Mouse (Mus musculus) erythroblast, embryonic 14.5 days (primary cell): ENCODE results near the gene Lpp. TPM values are rescaled to one million over a fixed set of nuclear protein-coding genes. Genes with fewer than 3 reads are reported as not detected.

Experiments
- H3K27me3 ChIP-seq: 2 replicates; pipeline ENCODE4 v1.6.1; 2012; ENCODE audit warnings: inconsistent platforms; ENCODE audit not compliant: control insufficient read depth
- H3K36me3 ChIP-seq: 2 replicates; pipeline ENCODE4 v1.6.1; 2012; ENCODE audit warnings: mild to moderate bottlenecking, inconsistent platforms; ENCODE audit not compliant: control insufficient read depth
- H3K4me1 ChIP-seq: 2 replicates; pipeline ENCODE4 v1.6.1; 2012; ENCODE audit warnings: inconsistent platforms; ENCODE audit not compliant: control insufficient read depth
- H3K4me3 ChIP-seq: replicated peaks from 2 replicates; pipeline ENCODE3; 2012; ENCODE audit warnings: moderate library complexity, mild to moderate bottlenecking, inconsistent platforms
- H3K9me3 ChIP-seq: 2 replicates; pipeline ENCODE4 v1.6.1; 2012; ENCODE audit warnings: low read length, inconsistent platforms, mixed read lengths; ENCODE audit not compliant: control insufficient read depth
- GATA1 ChIP-seq: IDR thresholded peaks from 2 replicates; pipeline ENCODE4 v1.6.1; 2012; ENCODE audit warnings: low read length, inconsistent platforms, mixed read lengths
- TAL1 ChIP-seq: IDR thresholded peaks from 3 replicates; pipeline ENCODE4 v1.6.1; 2012; ENCODE audit warnings: low read length, inconsistent platforms, mixed read lengths
- polyA plus RNA-seq: library from polyadenylated mRNA; stranded (reverse); fragments of >175 nt; gene quantifications from 2 replicates; pipeline ENCODE4 v1.2.3, GENCODE M21; 2012

The Lpp gene
- polyA plus RNA-seq, 1 experiment = not detected

GRCm38 (mm10) chr16:24817381-24817780 is 424.1 kb downstream of the Lpp start:
- Histone ChIP-seq H3K4me3 (no peak overlapping the region), H3K4me1 (no peaks in the 10 kb centered on the region), H3K27me3 (no peaks in the 10 kb centered on the region), H3K36me3 (no peaks in the 10 kb centered on the region), H3K9me3 (no peaks in the 10 kb centered on the region)
- TF ChIP-seq GATA1 = no peak
- TF ChIP-seq TAL1 = no peak

GRCm38 (mm10) chr16:24819127-24819526 is 425.8 kb downstream of the Lpp start:
- Histone ChIP-seq H3K4me3 (no peak overlapping the region), H3K9me3 (no peaks in the 10 kb centered on the region), H3K4me1 (no peaks in the 10 kb centered on the region), H3K36me3 (no peaks in the 10 kb centered on the region), H3K27me3 (no peaks in the 10 kb centered on the region)
- TF ChIP-seq TAL1 (no peak), GATA1 (no peak)

- H3K4me3 ChIP-seq = no peak overlapping the region
- H3K27me3 ChIP-seq = no peaks in the 10 kb centered on the region
- no peaks in the 10 kb centered on the region for H3K4me1 ChIP-seq
- no peaks in the 10 kb centered on the region for H3K9me3 ChIP-seq
- no peak for TF ChIP-seq GATA1
- TF ChIP-seq TAL1 = no peak
- H3K36me3 ChIP-seq = no peaks in the 10 kb centered on the region
Observed at GRCm38 (mm10) chr16:24822182-24822875, 429.0 kb downstream of the Lpp start.

GRCm38 (mm10) chr16:24822918-24823317 is 429.6 kb downstream of the Lpp start:
- H3K9me3 ChIP-seq = no peaks in the 10 kb centered on the region
- no peaks in the 10 kb centered on the region for H3K4me1 ChIP-seq
- H3K27me3 ChIP-seq = no peaks in the 10 kb centered on the region
- no peak for TF ChIP-seq GATA1
- no peak for TF ChIP-seq TAL1
- no peaks in the 10 kb centered on the region for H3K36me3 ChIP-seq
- no peak overlapping the region for H3K4me3 ChIP-seq

- H3K9me3 ChIP-seq = no peaks in the 10 kb centered on the region
- H3K36me3 ChIP-seq = no peaks in the 10 kb centered on the region
- H3K4me3 ChIP-seq = no peak overlapping the region
- no peaks in the 10 kb centered on the region for H3K4me1 ChIP-seq
- TF ChIP-seq GATA1 (no peak), TAL1 (no peak)
- H3K27me3 ChIP-seq = no peaks in the 10 kb centered on the region
Observed at GRCm38 (mm10) chr16:24826390-24826789, 433.1 kb downstream of the Lpp start.

- Histone ChIP-seq H3K27me3 (no peaks in the 10 kb centered on the region), H3K9me3 (no peaks in the 10 kb centered on the region), H3K36me3 (no peaks in the 10 kb centered on the region), H3K4me3 (no peak overlapping the region), H3K4me1 (no peaks in the 10 kb centered on the region)
- TF ChIP-seq GATA1 (no peak), TAL1 (no peak)
Observed at GRCm38 (mm10) chr16:24828207-24828803, 435.0 kb downstream of the Lpp start.

- H3K27me3 ChIP-seq = no peaks in the 10 kb centered on the region
- TF ChIP-seq TAL1 (no peak), GATA1 (no peak)
- H3K4me3 ChIP-seq = no peak overlapping the region
- no peaks in the 10 kb centered on the region for H3K4me1 ChIP-seq
- H3K9me3 ChIP-seq = no peaks in the 10 kb centered on the region
- H3K36me3 ChIP-seq = no peaks in the 10 kb centered on the region
Observed at GRCm38 (mm10) chr16:24829860-24830259, 436.6 kb downstream of the Lpp start.

GRCm38 (mm10) chr16:24830939-24831338 is 437.6 kb downstream of the Lpp start:
- TF ChIP-seq GATA1 (no peak), TAL1 (no peak)
- no peaks in the 10 kb centered on the region for H3K36me3 ChIP-seq
- H3K9me3 ChIP-seq = no peaks in the 10 kb centered on the region
- no peaks in the 10 kb centered on the region for H3K27me3 ChIP-seq
- no peaks in the 10 kb centered on the region for H3K4me1 ChIP-seq
- no peak overlapping the region for H3K4me3 ChIP-seq

- no peak overlapping the region for H3K4me3 ChIP-seq
- H3K27me3 ChIP-seq = no peaks in the 10 kb centered on the region
- no peak for TF ChIP-seq TAL1
- no peak for TF ChIP-seq GATA1
- H3K9me3 ChIP-seq = no peaks in the 10 kb centered on the region
- no peaks in the 10 kb centered on the region for H3K36me3 ChIP-seq
- H3K4me1 ChIP-seq = no peaks in the 10 kb centered on the region
Observed at GRCm38 (mm10) chr16:24833221-24833620, 439.9 kb downstream of the Lpp start.
